Comparison of ENCODE assay signal across 33 mouse cellular contexts in genomic region chr4:96134246-96134645, GRCm38 (mm10). TPM values are rescaled to one million over a fixed set of nuclear protein-coding genes. Genes with fewer than 3 reads are reported as not detected.
DNase-seq lines count a peak whose midpoint lies in the region; ATAC-seq and TF ChIP-seq lines count a peak whose summit lies in the region.
"Had no signal": no experiment of that assay in that cellular context is flagged by ENCODE, and none has a peak within 500 bp of the region (broad histone marks: within the 10 kb centered on the region; RNA-seq: fewer than 3 reads in every experiment).

No protein-coding gene starts in this region.

- 79% methylated on average over 3 of the region's 3 CpGs for WGBS in cerebellum, adult 2 months

- H3K27me3 ChIP-seq in cerebellum, adult 2 months (ENCODE audit: control insufficient read depth, insufficient read depth, low read length), result no peaks in the 10 kb centered on the region
- H3K27me3 ChIP-seq: embryonic facial prominence, embryonic 13.5 days; embryonic facial prominence, embryonic 15.5 days; forebrain, embryonic 12.5 days; Patski had no signal

- TF ChIP-seq CTCF in layer of hippocampus, adult 2 months (conservative IDR thresholded peaks at IDR 0.05), result no peak
- no peak for TF ChIP-seq CTCF in cerebellum, adult 2 months (IDR thresholded peaks at IDR 0.05; ENCODE audit: borderline replicate concordance, insufficient read depth, low read depth, low read length)

- DNase-seq in frontal cortex, postnatal 25 days (ENCODE audit: low spot score in 2 of 2), result no peak
- DNase-seq in layer of hippocampus, adult 2 months (ENCODE audit: low spot score in 2 of 2), result no peak
- DNase-seq in layer of hippocampus, postnatal 36 days, result no peak
- DNase-seq in right cerebral cortex, adult 18-20 months, result peak; percentile 8
- no peak for DNase-seq in right cerebral cortex, postnatal 4 days
- peak; percentile 22 for DNase-seq in telencephalon, adult 2 months (ENCODE audit: low read depth, low spot score)
- DNase-seq in cerebellum, adult 2 months, result no peak
- DNase-seq: adrenal gland, adult 8-10 months; adrenal gland, postnatal 14 days; adrenal gland, postnatal 36 days; B cell, adult 2 months; cerebellum, adult 11 months; cerebellum, adult 18-20 months; cerebellum, adult 9-10 months; cerebellum, postnatal 10 days; cerebellum, postnatal 25 days; embryo, embryonic 11 days had no signal

- ATAC-seq in frontal cortex, adult (ENCODE audit: low TSS enrichment), result peak; percentile 70
- ATAC-seq: activated CD4-positive, CD25-positive, alpha-beta regulatory T cell, adult 4 months; CD4-positive, CD25-positive, alpha-beta regulatory T cell, adult 4 months; forebrain, embryonic 14.5 days; forebrain, embryonic 16.5 days; Patski had no signal

- no peak for TF ChIP-seq POLR2A in cerebellum, adult 2 months (IDR thresholded peaks at IDR 0.05; ENCODE audit: borderline replicate concordance, insufficient read depth, low read length)

- H3K4me1 ChIP-seq in cerebellum, adult 2 months (ENCODE audit: control insufficient read depth, insufficient read depth, low read length), result no peaks in the 10 kb centered on the region
- H3K4me1 ChIP-seq: embryonic facial prominence, embryonic 13.5 days; embryonic facial prominence, embryonic 15.5 days; forebrain, embryonic 10.5 days; forebrain, embryonic 12.5 days had no signal

- peak overlapping the region; percentile 74 for H3K27ac ChIP-seq in layer of hippocampus, adult 2 months
- H3K27ac ChIP-seq in cerebellum, adult 2 months (ENCODE audit: insufficient read depth, low read length), result no peak overlapping the region
- H3K27ac ChIP-seq: embryonic facial prominence, embryonic 13.5 days; embryonic facial prominence, embryonic 15.5 days; forebrain, embryonic 10.5 days; forebrain, embryonic 12.5 days had no signal

- H3K4me3 ChIP-seq in layer of hippocampus, adult 2 months, result no peak overlapping the region
- H3K4me3 ChIP-seq in cerebellum, adult 2 months (replicated peaks; ENCODE audit: insufficient read depth, low read depth, low read length), result no peak overlapping the region
- H3K4me3 ChIP-seq: embryonic facial prominence, embryonic 13.5 days; embryonic facial prominence, embryonic 15.5 days; erythroblast, embryonic 14.5 days; forebrain, embryonic 10.5 days; forebrain, embryonic 12.5 days had no signal

RNA-seq across cellular contexts. Expression of gene Cyp2j12, which starts 6.7 kb away (rescaled TPM):
- 1 to 10 TPM; 3.0 to 3.9 TPM for total RNA-seq in layer of hippocampus, adult 2 months (2021)
- total RNA-seq in layer of hippocampus, postnatal 36 days (2021), result 1 to 10 TPM; 3.5 to 3.7 TPM
- 5.7 and 7.9 TPM in 2 replicates for polyA plus RNA-seq in cerebellum, adult 2 months (2012; rRNA removed)
- total RNA-seq: CH12.LX had no signal
- polyA plus RNA-seq: activated CD4-positive, CD25-positive, alpha-beta regulatory T cell, adult 4 months; brain, embryonic 14.5 days; CD4-positive, CD25-positive, alpha-beta regulatory T cell, adult 4 months; embryonic facial prominence, embryonic 11.5 days; embryonic facial prominence, embryonic 13.5 days; embryonic facial prominence, embryonic 15.5 days; erythroblast, embryonic 14.5 days; forebrain, embryonic 10.5 days; forebrain, embryonic 12.5 days; forebrain, embryonic 14.5 days; forebrain, embryonic 16.5 days; G1E; Patski had no signal

RNA-seq across cellular contexts. Expression of gene Cyp2j13, which starts 56.9 kb away (rescaled TPM):
- total RNA-seq in layer of hippocampus, adult 2 months (2021), result 1 to 10 TPM; 1.6 to 2.2 TPM
- total RNA-seq in layer of hippocampus, postnatal 36 days (2021), result 1 to 10 TPM; 1.6 to 2.6 TPM
- not detected in 2 replicates for polyA plus RNA-seq in cerebellum, adult 2 months (2012; rRNA removed)
- total RNA-seq: adrenal gland, adult 18-20 months; adrenal gland, adult 8-10 months; adrenal gland, postnatal 14 days; adrenal gland, postnatal 36 days; CH12.LX had no signal
- polyA plus RNA-seq: activated CD4-positive, CD25-positive, alpha-beta regulatory T cell, adult 4 months; CD4-positive, CD25-positive, alpha-beta regulatory T cell, adult 4 months; embryonic facial prominence, embryonic 13.5 days; embryonic facial prominence, embryonic 15.5 days; erythroblast, embryonic 14.5 days; forebrain, embryonic 12.5 days; forebrain, embryonic 14.5 days; forebrain, embryonic 16.5 days; G1E; Patski had no signal

Comparison
In these comparisons a context has a peak if more than half of its experiments do, and no peak if none do; other contexts are left out.
1. DNase-seq: peak in right cerebral cortex, adult 18-20 months (single experiment) and telencephalon, adult 2 months (single experiment); none in frontal cortex, postnatal 25 days (0 of 2), layer of hippocampus, adult 2 months (0 of 2), layer of hippocampus, postnatal 36 days (0 of 2), right cerebral cortex, postnatal 4 days (single experiment) and cerebellum, adult 2 months (0 of 2).